Mouse (Mus musculus): ENCODE data around the gene Bmf. TPM values are rescaled to one million over a fixed set of nuclear protein-coding genes. Genes with fewer than 3 reads are reported as not detected.

Gene Bmf
- polyA plus RNA-seq, 1 experiment from 2014 or later = 7.1 TPM

- Histone ChIP-seq H3K9ac (no peak overlapping the region), H3K4me3 (ENCODE audit: low read depth, low read length) (no peak overlapping the region), H3K4me1 (ENCODE audit: insufficient read depth) (no peaks in the 10 kb centered on the region), H3K36me3 (ENCODE audit: insufficient read depth) (no peaks in the 10 kb centered on the region), H3K27ac (ENCODE audit: low read depth) (no peak overlapping the region; the same call in 1 of the 2 replicates), H3K4me2 (no peak overlapping the region), H3K27me3 (ENCODE audit: insufficient read depth, low read length) (no peaks in the 10 kb centered on the region), H3K9me3 (ENCODE audit: low read depth, low read length) (no peaks in the 10 kb centered on the region)
- ATAC-seq (ENCODE audit: insufficient read depth) (no peak), DNase-seq (no peak)
- WGBS = 28% methylated on average over 20 of the region's 20 CpGs
- TF ChIP-seq CTCF (IDR thresholded peaks at IDR 0.05; ENCODE audit: low read depth) = no peak
These were observed 50.1 kb downstream of the Bmf start for GRCm38 (mm10) chr2:118499135-118499961.

- H3K4me3 ChIP-seq (ENCODE audit: low read depth, low read length) = no peak overlapping the region
- H3K4me2 ChIP-seq = no peak overlapping the region
- ATAC-seq (ENCODE audit: insufficient read depth) (no peak), DNase-seq (no peak)
- H3K4me1 ChIP-seq (ENCODE audit: insufficient read depth) = no peaks in the 10 kb centered on the region
- H3K27me3 ChIP-seq (ENCODE audit: insufficient read depth, low read length) = no peaks in the 10 kb centered on the region
- H3K9ac ChIP-seq = no peak overlapping the region
- TF ChIP-seq CTCF (IDR thresholded peaks at IDR 0.05; ENCODE audit: low read depth) = no peak
- no peak overlapping the region for H3K27ac ChIP-seq (ENCODE audit: low read depth)
- H3K9me3 ChIP-seq (ENCODE audit: low read depth, low read length) = no peaks in the 10 kb centered on the region
- no peaks in the 10 kb centered on the region for H3K36me3 ChIP-seq (ENCODE audit: insufficient read depth)
- WGBS = 81% methylated on average over 6 of the region's 6 CpGs
These were observed 51.0 kb downstream of the Bmf start for GRCm38 (mm10) chr2:118498476-118498875.

GRCm38 (mm10) chr2:118497890-118498289 lies 51.6 kb downstream of the Bmf start:
- Histone ChIP-seq H3K4me2 (no peak overlapping the region), H3K27ac (ENCODE audit: low read depth) (no peak overlapping the region), H3K4me3 (ENCODE audit: low read depth, low read length) (no peak overlapping the region), H3K36me3 (ENCODE audit: insufficient read depth) (no peaks in the 10 kb centered on the region), H3K9me3 (ENCODE audit: low read depth, low read length) (no peaks in the 10 kb centered on the region), H3K9ac (no peak overlapping the region), H3K27me3 (ENCODE audit: insufficient read depth, low read length) (no peaks in the 10 kb centered on the region), H3K4me1 (ENCODE audit: insufficient read depth) (no peaks in the 10 kb centered on the region)
- 82% methylated on average over 5 of the region's 5 CpGs for WGBS
- no peak for TF ChIP-seq CTCF (IDR thresholded peaks at IDR 0.05; ENCODE audit: low read depth)
- DNase-seq (no peak), ATAC-seq (ENCODE audit: insufficient read depth) (no peak)

- Histone ChIP-seq H3K9ac (no peak overlapping the region), H3K4me1 (ENCODE audit: insufficient read depth) (peaks cover 6% of the 10 kb centered on the region), H3K9me3 (ENCODE audit: low read depth, low read length) (no peaks in the 10 kb centered on the region), H3K27ac (ENCODE audit: low read depth) (no peak overlapping the region), H3K36me3 (ENCODE audit: insufficient read depth) (no peaks in the 10 kb centered on the region), H3K4me3 (ENCODE audit: low read depth, low read length) (no peak overlapping the region), H3K4me2 (no peak overlapping the region), H3K27me3 (ENCODE audit: insufficient read depth, low read length) (no peaks in the 10 kb centered on the region)
- TF ChIP-seq CTCF (IDR thresholded peaks at IDR 0.05; ENCODE audit: low read depth) = no peak
- 47% methylated on average over 9 of the region's 9 CpGs for WGBS
- ATAC-seq (ENCODE audit: insufficient read depth) (no peak), DNase-seq (no peak)
These were observed 54.5 kb downstream of the Bmf start for GRCm38 (mm10) chr2:118495024-118495423.

- Histone ChIP-seq H3K4me2 (0 out of 2 replicates have a peak overlapping the region, but pooled peaks have one; percentile 12), H3K9ac (no peak overlapping the region), H3K36me3 (ENCODE audit: insufficient read depth) (no peaks in the 10 kb centered on the region), H3K27me3 (ENCODE audit: insufficient read depth, low read length) (no peaks in the 10 kb centered on the region), H3K4me1 (ENCODE audit: insufficient read depth) (peaks cover 9% of the 10 kb centered on the region), H3K27ac (ENCODE audit: low read depth) (peak overlapping the region; percentile 19; the same call in 1 of the 2 replicates), H3K4me3 (ENCODE audit: low read depth, low read length) (no peak overlapping the region), H3K9me3 (ENCODE audit: low read depth, low read length) (no peaks in the 10 kb centered on the region)
- ATAC-seq (ENCODE audit: insufficient read depth) (no peak), DNase-seq (no peak)
- TF ChIP-seq CTCF (IDR thresholded peaks at IDR 0.05; ENCODE audit: low read depth) = no peak
- 79% methylated on average over 4 of the region's 4 CpGs for WGBS
These were observed 57.6 kb downstream of the Bmf start for GRCm38 (mm10) chr2:118491741-118492395.

GRCm38 (mm10) chr2:118491281-118491731 lies 58.2 kb downstream of the Bmf start:
- TF ChIP-seq CTCF (IDR thresholded peaks at IDR 0.05; ENCODE audit: low read depth) = no peak
- Histone ChIP-seq H3K36me3 (ENCODE audit: insufficient read depth) (no peaks in the 10 kb centered on the region), H3K27me3 (ENCODE audit: insufficient read depth, low read length) (no peaks in the 10 kb centered on the region), H3K4me3 (ENCODE audit: low read depth, low read length) (no peak overlapping the region), H3K9ac (no peak overlapping the region), H3K9me3 (ENCODE audit: low read depth, low read length) (no peaks in the 10 kb centered on the region), H3K4me1 (ENCODE audit: insufficient read depth) (peaks cover 9% of the 10 kb centered on the region), H3K27ac (ENCODE audit: low read depth) (peak overlapping the region; percentile 66), H3K4me2 (0 out of 2 replicates have a peak overlapping the region, but pooled peaks have one; percentile 12)
- 30% methylated on average over 5 of the region's 5 CpGs for WGBS
- DNase-seq (peak; percentile 54), ATAC-seq (ENCODE audit: insufficient read depth) (peak; percentile 29; the same call in 1 of the 2 replicates)

Measured in lung, embryonic 14.5 days (tissue).